Mouse (Mus musculus) embryonic fibroblast, embryonic 13.5 days (primary cell): Measurements from ENCODE around the gene Hcn3.

Experiments
- CTCF ChIP-seq: IDR thresholded peaks from 2 replicates; pipeline ENCODE4 v1.5.1; 2011; ENCODE audit warnings: mild to moderate bottlenecking, control low read depth, low read length, moderate library complexity, borderline replicate concordance; ENCODE audit not compliant: insufficient read depth
- POLR2A ChIP-seq: IDR thresholded peaks from 2 replicates; pipeline ENCODE4 v1.6.1; 2011; ENCODE audit warnings: low read depth, mild to moderate bottlenecking, control low read depth, low read length, moderate library complexity

- no peak for TF ChIP-seq CTCF
- TF ChIP-seq POLR2A = no peak
Observed at GRCm38 (mm10) chr3:89152084-89152835, 7.7 kb downstream of the Hcn3 start.
